Mouse (Mus musculus): ENCODE measurements around the gene Gzmn.

The Gzmn gene

DNA sequence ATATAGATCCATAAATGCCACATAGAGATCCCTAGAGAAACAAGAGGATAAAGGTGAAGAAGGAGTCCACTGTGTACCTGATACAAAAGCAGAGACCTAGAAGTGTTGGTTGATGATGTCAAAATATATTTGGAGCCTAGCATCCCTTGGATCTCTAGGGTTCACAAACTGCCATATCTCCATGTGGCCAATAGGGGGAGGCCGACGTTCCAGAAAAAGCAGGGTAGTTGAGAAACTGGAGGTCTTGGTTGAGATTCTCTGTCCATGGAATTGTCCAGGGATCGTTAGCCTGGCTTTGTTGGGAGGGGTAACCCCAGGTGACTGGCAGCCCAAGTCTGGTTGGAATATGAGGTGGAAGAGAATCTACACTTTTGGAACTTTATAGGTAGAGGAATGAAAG lies 46.1 kb downstream of the Gzmn start:
- no peaks in the 10 kb centered on the region for H3K36me3 ChIP-seq (ENCODE audit: control insufficient read depth, insufficient read depth, low read length, poor library complexity, severe bottlenecking)
- H3K27me3 ChIP-seq (ENCODE audit: control insufficient read depth, insufficient read depth, low read length, poor library complexity, severe bottlenecking) = no peaks in the 10 kb centered on the region
- DNase-seq (ENCODE audit: low read depth, low spot score) = no peak

DNA sequence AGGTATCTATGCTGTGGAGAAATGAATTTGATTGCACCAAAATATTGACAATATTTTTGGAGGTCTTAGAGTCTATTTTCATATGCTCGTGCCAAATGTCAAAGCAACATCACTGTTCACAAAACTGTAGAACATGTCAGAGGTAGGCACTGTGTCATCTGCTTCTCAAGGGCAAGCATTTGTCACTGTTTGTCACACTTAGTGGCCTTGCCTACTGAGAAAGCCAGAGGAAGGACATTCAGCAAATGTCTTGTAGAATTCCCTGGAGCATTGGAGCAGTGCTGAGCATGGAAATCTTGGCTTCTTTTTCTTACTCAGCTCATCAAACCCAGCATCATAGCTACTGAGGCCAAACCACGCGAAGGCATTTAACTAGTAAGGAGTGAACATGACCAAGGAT lies 50.9 kb downstream of the Gzmn start:
- Histone ChIP-seq H3K27me3 (ENCODE audit: control insufficient read depth, insufficient read depth, low read length, poor library complexity, severe bottlenecking) (no peaks in the 10 kb centered on the region; the same call in 1 of the 2 replicates), H3K36me3 (ENCODE audit: control insufficient read depth, insufficient read depth, low read length, poor library complexity, severe bottlenecking) (no peaks in the 10 kb centered on the region)
- DNase-seq (ENCODE audit: low read depth, low spot score) = no peak

DNA sequence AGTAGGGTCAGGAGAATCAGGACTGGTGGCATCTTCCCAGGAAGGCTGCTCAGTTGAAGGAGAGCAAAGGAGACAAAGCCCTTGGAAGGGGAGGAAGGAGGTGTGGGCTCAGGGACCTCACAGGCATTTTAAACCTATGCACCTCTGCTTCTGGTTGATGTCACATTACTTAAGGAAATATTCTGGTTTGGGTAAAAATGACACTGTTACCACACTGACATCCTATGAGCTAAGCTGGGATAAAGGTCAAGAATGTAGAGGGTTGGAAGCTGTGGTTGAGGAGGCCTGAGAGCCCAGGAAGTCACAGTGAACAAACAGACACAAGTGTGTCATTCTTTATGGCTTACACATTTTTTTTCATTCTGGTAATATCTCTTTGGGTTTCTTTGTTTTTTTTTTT lies 53.9 kb downstream of the Gzmn start, which contains the start of gene Gzme:
Gzme (minus strand) TSS at position 101 of the 400 bp plus-strand sequence.
- DNase-seq (ENCODE audit: low read depth, low spot score) = no peak
- no peaks in the 10 kb centered on the region; the same call in 1 of the 2 replicates for H3K27me3 ChIP-seq (ENCODE audit: control insufficient read depth, insufficient read depth, low read length, poor library complexity, severe bottlenecking)
- no peaks in the 10 kb centered on the region for H3K36me3 ChIP-seq (ENCODE audit: control insufficient read depth, insufficient read depth, low read length, poor library complexity, severe bottlenecking)
